Mouse (Mus musculus): ENCODE measurements at regions not wholly inside any gene's neighbourhood (a gene's known extent, or its start where the extent isn't known, plus 50 kb on each side); places are given as distances from the start of the nearest gene placed in this dataset.

DNA sequence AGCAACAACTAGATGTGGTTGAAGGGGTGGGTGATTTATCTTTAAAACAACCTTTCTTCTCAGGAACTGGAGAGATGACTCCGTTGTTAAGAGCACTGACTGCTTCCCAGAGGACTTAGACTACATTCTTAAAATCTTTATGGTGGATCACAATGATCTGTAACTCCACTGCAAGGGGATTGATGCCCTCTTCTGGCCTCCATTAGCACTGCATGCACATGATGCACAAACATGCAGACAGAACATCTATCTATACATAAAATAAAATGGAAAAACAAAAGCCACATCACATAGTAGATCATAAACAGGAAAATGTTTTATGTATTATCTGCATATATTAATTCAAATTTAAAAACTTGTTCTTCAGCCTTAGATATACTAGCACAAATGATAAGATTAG lies 419.2 kb upstream of the C030005K15Rik start:
- TF ChIP-seq CTCF (IDR thresholded peaks at IDR 0.05; ENCODE audit: extremely low read depth, insufficient read depth, low read length) (no peak), POLR2A (IDR thresholded peaks at IDR 0.05; ENCODE audit: extremely low read depth, insufficient read depth, low read length) (no peak)
- no peak overlapping the region for H3K4me3 ChIP-seq (ENCODE audit: insufficient read depth, low read length)
- H3K27ac ChIP-seq (ENCODE audit: insufficient read depth, low read length): no peak overlapping the region
- H3K4me1 ChIP-seq (ENCODE audit: control insufficient read depth, insufficient read depth, low read length): no peaks in the 10 kb centered on the region

GRCm38 (mm10) chr10:98146998-98147863 lies 420.7 kb upstream of the C030005K15Rik start:
- TF ChIP-seq CTCF (IDR thresholded peaks at IDR 0.05; ENCODE audit: extremely low read depth, insufficient read depth, low read length): no peak
- TF ChIP-seq POLR2A (IDR thresholded peaks at IDR 0.05; ENCODE audit: extremely low read depth, insufficient read depth, low read length): no peak
- Histone ChIP-seq H3K4me3 (ENCODE audit: insufficient read depth, low read length) (no peak overlapping the region), H3K4me1 (ENCODE audit: control insufficient read depth, insufficient read depth, low read length) (no peaks in the 10 kb centered on the region), H3K27ac (ENCODE audit: insufficient read depth, low read length) (no peak overlapping the region)

DNA sequence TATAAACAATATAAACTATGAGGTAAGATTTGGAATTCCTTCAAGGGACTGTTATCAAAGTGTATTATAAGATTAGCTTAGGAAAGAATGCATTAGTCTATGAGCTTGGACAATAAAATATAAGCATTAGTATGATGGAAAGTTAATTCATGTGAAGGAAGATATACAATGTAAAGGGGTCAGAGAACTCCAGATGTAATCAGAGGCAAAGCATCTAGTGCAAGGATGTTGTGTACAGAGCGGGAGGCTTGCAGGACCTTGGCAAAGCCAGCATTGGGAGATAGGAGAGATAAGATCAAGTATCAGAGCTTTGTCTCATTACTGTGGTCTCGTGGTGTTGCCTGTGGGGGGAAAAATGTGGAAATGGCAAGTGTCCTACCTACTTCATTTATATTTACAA lies 429.4 kb upstream of the C030005K15Rik start:
- TF ChIP-seq POLR2A (IDR thresholded peaks at IDR 0.05; ENCODE audit: extremely low read depth, insufficient read depth, low read length) (no peak), CTCF (IDR thresholded peaks at IDR 0.05; ENCODE audit: extremely low read depth, insufficient read depth, low read length) (no peak)
- Histone ChIP-seq H3K27ac (ENCODE audit: insufficient read depth, low read length) (no peak overlapping the region), H3K4me1 (ENCODE audit: control insufficient read depth, insufficient read depth, low read length) (no peaks in the 10 kb centered on the region), H3K4me3 (ENCODE audit: insufficient read depth, low read length) (no peak overlapping the region)

DNA sequence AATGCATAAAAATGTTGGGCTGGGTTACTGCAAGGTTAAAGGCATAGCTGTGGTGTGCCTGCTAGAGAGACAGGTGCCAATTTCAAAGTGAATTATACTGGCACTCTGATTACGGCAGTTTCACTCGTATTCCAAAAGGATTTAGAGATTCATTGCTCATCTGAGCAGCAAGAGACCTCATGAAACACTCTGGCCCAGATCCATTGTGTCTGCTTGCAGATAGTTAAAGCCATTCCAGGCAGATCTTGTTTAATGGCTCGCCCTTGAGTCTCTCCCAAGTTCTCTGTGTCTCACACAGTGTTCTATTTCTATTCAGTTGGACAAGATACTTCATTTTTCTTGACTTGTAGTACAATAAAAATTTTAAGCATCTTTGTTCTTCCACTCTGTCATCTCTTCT lies 459.1 kb upstream of the C030005K15Rik start:
- Histone ChIP-seq H3K4me1 (ENCODE audit: control insufficient read depth, insufficient read depth, low read length) (no peaks in the 10 kb centered on the region), H3K27ac (ENCODE audit: insufficient read depth, low read length) (no peak overlapping the region), H3K4me3 (ENCODE audit: insufficient read depth, low read length) (no peak overlapping the region)
- no peak for TF ChIP-seq CTCF (IDR thresholded peaks at IDR 0.05; ENCODE audit: extremely low read depth, insufficient read depth, low read length)
- TF ChIP-seq POLR2A (IDR thresholded peaks at IDR 0.05; ENCODE audit: extremely low read depth, insufficient read depth, low read length): no peak

- TF ChIP-seq CTCF (IDR thresholded peaks at IDR 0.05; ENCODE audit: extremely low read depth, insufficient read depth, low read length) (no peak), POLR2A (IDR thresholded peaks at IDR 0.05; ENCODE audit: extremely low read depth, insufficient read depth, low read length) (no peak)
- Histone ChIP-seq H3K4me1 (ENCODE audit: control insufficient read depth, insufficient read depth, low read length) (no peaks in the 10 kb centered on the region), H3K4me3 (ENCODE audit: insufficient read depth, low read length) (no peak overlapping the region), H3K27ac (ENCODE audit: insufficient read depth, low read length) (no peak overlapping the region)
Observed at GRCm38 (mm10) chr10:98196852-98197251, 470.3 kb upstream of the C030005K15Rik start.

DNA sequence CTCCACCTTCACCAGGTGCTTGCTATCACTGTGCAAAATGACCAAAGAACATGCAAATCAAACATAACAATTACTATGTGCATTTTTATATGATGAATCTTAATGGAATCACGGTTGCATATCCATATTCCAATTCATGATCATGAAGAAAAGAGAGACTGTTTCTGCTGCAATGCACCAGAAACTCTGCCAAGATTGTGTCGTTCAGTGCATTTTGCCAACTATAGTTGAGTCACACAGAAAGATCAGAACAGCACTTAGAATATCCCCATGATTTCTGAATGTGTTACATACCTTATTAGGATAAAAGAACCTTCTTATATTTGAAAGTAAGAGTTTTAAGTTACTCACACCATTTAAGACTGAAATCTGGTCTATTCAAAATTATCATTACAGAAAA lies 483.7 kb upstream of the C030005K15Rik start:
- peaks cover 1% of the 10 kb centered on the region; the same call in 1 of the 2 replicates for H3K4me1 ChIP-seq (ENCODE audit: control insufficient read depth, insufficient read depth, low read length)
- H3K27ac ChIP-seq (ENCODE audit: insufficient read depth, low read length): no peak overlapping the region
- TF ChIP-seq CTCF (IDR thresholded peaks at IDR 0.05; ENCODE audit: extremely low read depth, insufficient read depth, low read length): no peak
- no peak for TF ChIP-seq POLR2A (IDR thresholded peaks at IDR 0.05; ENCODE audit: extremely low read depth, insufficient read depth, low read length)
- H3K4me3 ChIP-seq (ENCODE audit: insufficient read depth, low read length): no peak overlapping the region

DNA sequence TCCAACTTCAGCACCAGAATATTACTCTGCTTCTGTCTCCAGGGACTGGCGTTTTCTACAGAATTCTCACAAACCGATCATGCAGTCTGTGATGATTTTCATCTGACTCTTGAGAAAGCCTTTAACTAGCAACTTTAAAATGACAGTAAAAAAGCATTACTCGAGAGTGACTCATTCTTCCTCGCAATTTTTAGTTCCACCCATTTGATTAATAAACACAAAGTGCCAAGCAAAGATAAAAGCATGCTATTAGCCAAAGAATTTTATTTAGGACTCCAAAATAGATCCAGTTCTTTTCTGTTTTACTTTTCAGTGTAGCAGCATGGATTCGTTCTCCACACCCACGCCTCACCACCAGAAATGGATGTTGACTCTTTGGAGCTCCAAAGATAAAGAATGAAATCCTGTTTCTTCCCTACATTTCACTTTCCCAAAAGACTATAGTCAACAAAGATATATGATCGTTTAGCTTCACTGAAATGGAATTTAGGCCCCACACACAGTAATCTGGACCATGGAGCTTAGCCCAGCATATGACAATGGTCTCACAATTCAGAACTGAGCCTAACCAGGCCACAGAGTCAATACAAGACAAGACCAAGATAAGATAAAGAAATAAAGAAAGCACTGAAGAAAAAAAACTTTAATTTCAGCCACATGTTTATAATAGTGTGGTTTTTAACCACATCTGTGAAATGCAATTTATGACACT lies 486.5 kb upstream of the C030005K15Rik start:
- no peak for TF ChIP-seq POLR2A (IDR thresholded peaks at IDR 0.05; ENCODE audit: extremely low read depth, insufficient read depth, low read length)
- TF ChIP-seq CTCF (IDR thresholded peaks at IDR 0.05; ENCODE audit: extremely low read depth, insufficient read depth, low read length): no peak
- no peak overlapping the region for H3K4me3 ChIP-seq (ENCODE audit: insufficient read depth, low read length)
- H3K4me1 ChIP-seq (ENCODE audit: control insufficient read depth, insufficient read depth, low read length): peaks cover 1% of the 10 kb centered on the region; the same call in 1 of the 2 replicates
- H3K27ac ChIP-seq (ENCODE audit: insufficient read depth, low read length): no peak overlapping the region

- TF ChIP-seq CTCF (IDR thresholded peaks at IDR 0.05; ENCODE audit: extremely low read depth, insufficient read depth, low read length): no peak
- no peak for TF ChIP-seq POLR2A (IDR thresholded peaks at IDR 0.05; ENCODE audit: extremely low read depth, insufficient read depth, low read length)
Observed at GRCm38 (mm10) chr10:98231017-98231416, 504.5 kb upstream of the C030005K15Rik start.

DNA sequence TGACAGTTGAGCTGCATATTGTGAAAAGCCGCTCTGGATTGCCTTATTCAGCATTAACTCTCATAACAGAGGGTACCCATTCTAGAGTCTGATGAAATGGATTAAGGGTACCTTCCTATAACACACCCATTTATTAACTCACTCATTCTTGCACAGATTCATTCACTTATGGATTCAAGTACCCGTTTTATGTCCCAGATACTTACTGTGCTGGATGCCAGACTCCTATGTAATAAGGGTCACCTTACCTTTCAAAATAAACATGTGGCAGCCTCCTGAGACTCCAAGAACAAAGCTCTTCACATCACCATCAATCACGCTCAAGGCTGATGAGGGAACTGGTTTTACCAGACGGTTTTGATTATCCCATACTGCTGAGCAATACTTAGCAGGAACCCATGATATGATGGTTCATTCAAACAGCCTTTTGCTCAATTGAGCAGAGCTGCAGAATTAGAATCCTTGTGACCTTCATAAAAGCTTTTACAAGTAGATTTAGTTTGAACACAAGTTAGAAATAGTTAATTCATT lies 505.2 kb upstream of the C030005K15Rik start:
- TF ChIP-seq POLR2A (IDR thresholded peaks at IDR 0.05; ENCODE audit: extremely low read depth, insufficient read depth, low read length) (no peak), CTCF (IDR thresholded peaks at IDR 0.05; ENCODE audit: extremely low read depth, insufficient read depth, low read length) (no peak)
- Histone ChIP-seq H3K4me1 (ENCODE audit: control insufficient read depth, insufficient read depth, low read length) (no peaks in the 10 kb centered on the region), H3K4me3 (ENCODE audit: insufficient read depth, low read length) (no peak overlapping the region), H3K27ac (ENCODE audit: insufficient read depth, low read length) (no peak overlapping the region)

More at GRCm38 (mm10) chr10:98231017-98231416, 504.5 kb upstream of the C030005K15Rik start:
- Histone ChIP-seq H3K4me1 (ENCODE audit: control insufficient read depth, insufficient read depth, low read length) (no peaks in the 10 kb centered on the region), H3K27ac (ENCODE audit: insufficient read depth, low read length) (no peak overlapping the region), H3K4me3 (ENCODE audit: insufficient read depth, low read length) (no peak overlapping the region)
